Mouse (Mus musculus) ES-E14 (cell line): Measurements from ENCODE around the gene Smyd3. TPM values are rescaled to one million over a fixed set of nuclear protein-coding genes. Genes with fewer than 3 reads are reported as not detected.

Source experiments
- DNase-seq: peaks from one replicate; pipeline ENCODE4 v3.0.0-alpha.2; 2013; ENCODE audit warnings: low read depth, low spot score
- H3K27ac ChIP-seq: 2 replicates; pipeline ENCODE4 v1.5.1; 2012; ENCODE audit warnings: low read depth, mild to moderate bottlenecking, low read length, moderate library complexity, mixed read lengths; ENCODE audit not compliant: poor library complexity, insufficient read depth, severe bottlenecking
- H3K36me3 ChIP-seq: 2 replicates; pipeline ENCODE4 v1.6.1; 2012; ENCODE audit warnings: mild to moderate bottlenecking, low read length, moderate library complexity, mixed read lengths; ENCODE audit not compliant: control insufficient read depth, poor library complexity, insufficient read depth, severe bottlenecking
- H3K4me1 ChIP-seq, 2 experiments: fragments of 150-350 bp in 1 of 2; sonication (generic) in 1 of 2; 2 replicates each; pipeline ENCODE4 v1.6.1; 2012; ENCODE audit warnings: low read length in 2 of 2, mild to moderate bottlenecking in 1 of 2, mixed read lengths in 1 of 2; ENCODE audit not compliant: control insufficient read depth in 2 of 2, insufficient read depth in 2 of 2, poor library complexity in 1 of 2
- H3K4me3 ChIP-seq, 2 experiments: fragments of 150-350 bp in 1 of 2; sonication (generic) in 1 of 2; 2 replicates each; pipeline ENCODE4 v1.5.1; 2012; ENCODE audit warnings: low read length in 2 of 2, low read depth in 1 of 2, mild to moderate bottlenecking in 1 of 2, mixed read lengths in 1 of 2; ENCODE audit not compliant: insufficient read depth in 1 of 2, poor library complexity in 1 of 2, severe bottlenecking in 1 of 2
- H3K9ac ChIP-seq: 2 replicates; pipeline ENCODE4 v1.6.1; 2012; ENCODE audit warnings: low read depth, mild to moderate bottlenecking, low read length, mixed read lengths; ENCODE audit not compliant: poor library complexity, insufficient read depth, severe bottlenecking
- H3K9me3 ChIP-seq: fragments of 150-350 bp; sonication (generic); 2 replicates; pipeline ENCODE4 v1.6.1; 2012; ENCODE audit warnings: low read depth, mild to moderate bottlenecking, low read length; ENCODE audit not compliant: control insufficient read depth, insufficient read depth
- CHD2 ChIP-seq: IDR thresholded peaks from 2 replicates; pipeline ENCODE4 v1.6.1; 2014; ENCODE audit warnings: mild to moderate bottlenecking, low read depth, low read length, inconsistent platforms
- HCFC1 ChIP-seq: IDR thresholded peaks from 2 replicates; pipeline ENCODE4 v1.6.1; 2012; ENCODE audit warnings: low read length, inconsistent platforms, borderline replicate concordance; ENCODE audit not compliant: insufficient read depth
- MAFK ChIP-seq: IDR thresholded peaks from 2 replicates; pipeline ENCODE4 v1.6.1; 2014; ENCODE audit warnings: mild to moderate bottlenecking, low read depth, low read length, inconsistent platforms; ENCODE audit not compliant: insufficient read depth
- ZC3H11A ChIP-seq: IDR thresholded peaks from 2 replicates; pipeline ENCODE4 v1.6.1; 2012; ENCODE audit warnings: low read depth, mild to moderate bottlenecking, inconsistent platforms, low read length, borderline replicate concordance
- ZNF384 ChIP-seq: IDR thresholded peaks from 2 replicates; pipeline ENCODE4 v1.6.1; 2012; ENCODE audit warnings: low read depth, low read length, inconsistent platforms
- in situ Hi-C, 2 experiments: fragments of 600-800 bp; cut with MboI; formaldehyde crosslinking; loops; one replicate each; pipeline ENCODE4 v1.15.1; 2025; ENCODE audit warnings: low sequenced_read_pairs in 2 of 2, inconsistent platforms in 1 of 2; ENCODE audit not compliant: unreplicated experiment in 2 of 2
- total RNA-seq: library from RNA; depleted of rRNA; stranded (reverse); fragments of 300-350 nt; gene quantifications from 2 replicates; pipeline ENCODE4 v1.2.3, GENCODE M21; 2012

Smyd3 gene
- total RNA-seq, 1 experiment: 18.3 TPM

DNA sequence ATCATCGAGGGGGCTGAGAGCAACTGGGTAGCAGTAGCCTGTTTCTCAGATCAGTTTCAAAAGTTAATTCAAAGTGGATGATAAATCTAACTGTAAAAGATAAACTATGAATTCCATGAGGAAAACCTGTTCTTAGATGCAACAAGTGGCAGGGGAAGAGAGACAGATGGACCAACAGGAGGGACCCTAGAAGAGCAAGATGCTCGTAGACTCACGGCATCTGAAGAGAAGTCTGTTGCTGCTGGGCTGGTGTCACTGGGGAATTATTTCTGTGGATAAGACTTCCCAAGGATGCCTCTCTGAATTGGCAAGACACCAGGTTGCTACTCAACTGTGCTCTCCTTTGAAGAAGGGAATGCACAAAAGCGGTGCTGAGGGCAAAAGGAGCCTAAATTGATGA, 333.2 kb downstream of the Smyd3 start:
- DNase-seq: no peak
- Histone ChIP-seq H3K4me3 (no peak overlapping the region), H3K9me3 (no peaks in the 10 kb centered on the region), H3K4me1 (no peaks in the 10 kb centered on the region), H3K9ac (no peak overlapping the region), H3K27ac (no peak overlapping the region), H3K36me3 (no peaks in the 10 kb centered on the region)
- in situ Hi-C loops: no loop called here
- TF ChIP-seq MAFK (no peak), ZNF384 (no peak), ZC3H11A (no peak), HCFC1 (no peak), CHD2 (no peak)

DNA sequence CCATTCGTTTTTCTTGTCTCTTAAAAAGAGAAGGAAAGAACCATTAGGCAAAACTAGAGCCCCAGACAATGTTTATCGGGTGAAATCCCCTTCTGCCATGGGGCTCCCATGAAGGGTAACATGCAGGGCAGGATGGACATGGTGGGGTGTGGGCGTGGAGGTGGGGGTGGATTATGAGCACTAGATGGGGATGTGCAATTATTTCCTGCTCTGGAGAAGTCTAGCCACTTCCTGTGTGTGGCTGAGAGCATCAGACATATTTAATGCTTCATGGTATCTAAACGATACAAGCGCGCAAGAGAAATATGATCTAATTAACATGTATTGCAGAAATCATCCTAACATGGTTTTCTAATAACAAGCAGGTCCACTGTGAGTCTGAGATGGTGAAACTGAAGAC, 334.3 kb downstream of the Smyd3 start:
- no peak for DNase-seq
- in situ Hi-C loops: no loop called here
- no peaks in the 10 kb centered on the region for H3K4me1 ChIP-seq
- no peak overlapping the region for H3K9ac ChIP-seq
- H3K9me3 ChIP-seq: no peaks in the 10 kb centered on the region
- H3K36me3 ChIP-seq: no peaks in the 10 kb centered on the region
- no peak overlapping the region for H3K27ac ChIP-seq
- no peak overlapping the region for H3K4me3 ChIP-seq
- TF ChIP-seq ZC3H11A (no peak), HCFC1 (no peak), MAFK (no peak)

DNA sequence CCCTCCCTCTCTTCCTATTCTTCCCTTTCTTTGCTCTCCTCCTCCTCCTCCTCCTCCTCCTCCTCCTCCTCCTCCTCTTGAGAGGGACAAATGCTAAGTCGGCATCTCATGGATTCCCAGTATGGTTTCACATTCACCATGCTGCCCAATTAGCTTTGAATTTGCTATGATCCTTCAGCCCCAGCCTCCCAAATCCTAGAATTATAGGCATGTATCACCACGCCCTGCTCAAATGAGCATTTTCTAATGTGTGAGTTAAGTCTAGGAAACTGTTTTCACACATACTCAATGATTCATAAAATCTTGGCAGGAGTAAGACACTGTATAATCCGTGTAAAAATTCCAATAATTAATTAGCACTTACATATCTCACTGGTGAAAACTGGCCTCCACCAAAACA, 337.3 kb downstream of the Smyd3 start:
- no peak overlapping the region for H3K9ac ChIP-seq
- no peak for DNase-seq
- in situ Hi-C loops: no loop called here
- H3K4me3 ChIP-seq: no peak overlapping the region
- no peaks in the 10 kb centered on the region for H3K9me3 ChIP-seq
- H3K4me1 ChIP-seq: 0 out of 4 replicates have a peak, but pooled peaks cover 0 to 2% of the 10 kb centered on the region in 2 experiments
- H3K27ac ChIP-seq: no peak overlapping the region
- TF ChIP-seq CHD2: no peak
- TF ChIP-seq HCFC1: no peak
- TF ChIP-seq MAFK: no peak
- no peak for TF ChIP-seq ZC3H11A
- no peak for TF ChIP-seq ZNF384
- no peaks in the 10 kb centered on the region for H3K36me3 ChIP-seq

DNA sequence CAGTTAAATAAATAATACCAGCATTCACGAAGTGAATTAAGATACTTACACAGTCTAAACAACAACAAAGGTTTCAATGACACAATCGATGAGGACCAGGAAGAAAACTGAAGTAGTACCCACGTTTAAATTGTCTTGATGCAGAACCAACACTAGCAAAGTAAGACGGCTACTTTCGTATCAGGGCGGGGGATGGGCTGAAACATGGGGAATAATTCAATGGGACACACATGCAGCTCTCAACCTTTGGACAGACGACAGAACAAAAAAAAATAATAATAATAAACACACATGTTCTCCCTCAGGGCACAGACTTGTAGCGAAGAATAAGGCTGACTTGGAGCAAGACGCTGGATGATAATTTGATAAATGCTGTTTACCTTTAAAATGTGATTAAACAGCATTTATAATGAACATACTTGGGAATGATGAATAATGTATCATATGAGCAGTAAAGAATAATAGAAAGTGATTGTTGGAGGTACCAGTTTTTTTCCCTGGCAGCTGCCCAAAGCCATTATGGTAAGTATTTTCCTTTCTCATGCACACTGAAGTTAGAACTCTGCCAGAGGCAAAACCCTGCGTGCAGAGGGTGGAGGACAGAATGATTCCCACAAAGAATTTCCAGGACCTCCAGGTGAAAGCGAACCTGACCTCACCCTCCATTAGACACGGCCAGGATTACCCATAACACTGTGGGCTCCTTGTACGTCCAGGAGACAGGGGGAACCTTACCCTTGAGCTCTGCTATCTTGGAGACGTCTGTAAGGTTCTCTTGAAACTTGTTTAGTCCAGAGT, 340.8 kb downstream of the Smyd3 start:
- in situ Hi-C loops: no loop called here
- TF ChIP-seq CHD2 (no peak), ZNF384 (no peak), ZC3H11A (no peak), MAFK (no peak), HCFC1 (no peak)
- H3K4me1 ChIP-seq: 0 out of 4 replicates have a peak, but pooled peaks cover 0 to 2% of the 10 kb centered on the region in 2 experiments
- H3K36me3 ChIP-seq: no peaks in the 10 kb centered on the region
- DNase-seq: no peak
- H3K9ac ChIP-seq: no peak overlapping the region
- H3K27ac ChIP-seq: no peak overlapping the region
- no peaks in the 10 kb centered on the region for H3K9me3 ChIP-seq
- no peak overlapping the region for H3K4me3 ChIP-seq
